Mouse (Mus musculus) forebrain, embryonic 10.5 days (tissue): ENCODE results near the gene Pdf. TPM values are rescaled to one million over a fixed set of nuclear protein-coding genes. Genes with fewer than 3 reads are reported as not detected.
"Not testable (repeated sequence)": the region's sequence is repeated elsewhere in the genome, so short reads cannot be mapped to it uniquely, and the experiment has no call there.

ENCODE experiments used
- DNase-seq: peaks from one replicate; pipeline ENCODE4 v3.0.0-alpha.2; 2017; ENCODE audit warnings: low spot score; ENCODE audit errors: extremely low spot score
- H3K27ac ChIP-seq: fragments of 300-500 bp; sonication (generic); 2 replicates; pipeline ENCODE4 v1.5.1; 2016; ENCODE audit warnings: mild to moderate bottlenecking
- H3K27me3 ChIP-seq: fragments of 300-500 bp; sonication (generic); 2 replicates; pipeline ENCODE4 v1.6.1; 2016; ENCODE audit warnings: mild to moderate bottlenecking; ENCODE audit not compliant: poor library complexity, severe bottlenecking
- H3K36me3 ChIP-seq: fragments of 300-500 bp; sonication (generic); replicated peaks from 2 replicates; pipeline ENCODE4 v1.6.1; 2016; ENCODE audit warnings: mild to moderate bottlenecking, moderate library complexity
- H3K4me1 ChIP-seq: fragments of 300-500 bp; sonication (generic); 2 replicates; pipeline ENCODE4 v1.6.1; 2016
- H3K4me3 ChIP-seq: fragments of 300-500 bp; sonication (generic); 2 replicates; pipeline ENCODE4 v1.5.1; 2016; ENCODE audit warnings: mild to moderate bottlenecking, moderate library complexity
- H3K9me3 ChIP-seq: fragments of 300-500 bp; sonication (generic); 2 replicates; pipeline ENCODE4 v1.6.1; 2016; ENCODE audit warnings: mild to moderate bottlenecking, moderate library complexity
- WGBS: fragments of 180-500 bp; shearing (Covaris S2); methylation state at CpG from one replicate; pipeline ENCODE4 v1.1.7; 2016; 5-methylcytosine and 5-hydroxymethylcytosine counted together
- polyA plus RNA-seq: library from polyadenylated mRNA; unstranded; fragments of >200 nt; fragmentation: Nextera tagmentation; extraction: Ambion mirVana; gene quantifications from 2 replicates; pipeline ENCODE4 v1.2.1, GENCODE M21; 2016

Gene Pdf
- polyA plus RNA-seq, 1 experiment from 2014 or later: 52.1 TPM

GRCm38 (mm10) chr8:107062613-107063012 lies 14.2 kb upstream of the Pdf start:
- no peak overlapping the region for H3K27ac ChIP-seq
- H3K27me3 ChIP-seq: no peaks in the 10 kb centered on the region
- peaks cover 6% of the 10 kb centered on the region for H3K4me1 ChIP-seq
- DNase-seq: no peak
- H3K4me3 ChIP-seq: no peak overlapping the region
- peaks cover 31% of the 10 kb centered on the region for H3K36me3 ChIP-seq
- 89% methylated on average over 1 of the region's 1 CpGs for WGBS
- H3K9me3 ChIP-seq: no peaks in the 10 kb centered on the region

GRCm38 (mm10) chr8:107056973-107057369 lies 8.6 kb upstream of the Pdf start:
- H3K27ac ChIP-seq: peak overlapping the region; percentile 90

GRCm38 (mm10) chr8:107056076-107056972 lies 7.9 kb upstream of the Pdf start, which contains the start of the genes Cog8 and Nip7:
Cog8 (minus strand) TSS chr8:107056689.
Nip7 (plus strand) TSS chr8:107056877.
- H3K27me3 ChIP-seq: no peaks in the 10 kb centered on the region
- H3K4me1 ChIP-seq: peaks cover 28% of the 10 kb centered on the region
- DNase-seq: peak; percentile 98
- peak within 1 kb of the TSS; percentile 90 for H3K27ac ChIP-seq
- under 1% methylated on average over 88 of the region's 88 CpGs for WGBS
- H3K36me3 ChIP-seq: peaks cover 69% of the 10 kb centered on the region
- no peaks in the 10 kb centered on the region; the same call in 1 of the 2 replicates for H3K9me3 ChIP-seq
- H3K4me3 ChIP-seq: peak within 1 kb of the TSS; percentile 97

More at GRCm38 (mm10) chr8:107056973-107057369, 8.6 kb upstream of the Pdf start:
- no peaks in the 10 kb centered on the region for H3K27me3 ChIP-seq
- peak overlapping the region; percentile 97 for H3K4me3 ChIP-seq
- H3K4me1 ChIP-seq: peaks cover 28% of the 10 kb centered on the region
- peaks cover 63% of the 10 kb centered on the region for H3K36me3 ChIP-seq
- no peaks in the 10 kb centered on the region for H3K9me3 ChIP-seq
- no peak for DNase-seq
- WGBS: under 1% methylated on average over 33 of the region's 33 CpGs

- Histone ChIP-seq H3K36me3 (peaks cover 74% of the 10 kb centered on the region), H3K9me3 (peaks cover 4% of the 10 kb centered on the region; the same call in 1 of the 2 replicates), H3K4me1 (peaks cover 39% of the 10 kb centered on the region), H3K27ac (no peak overlapping the region), H3K4me3 (no peak overlapping the region; the same call in 1 of the 2 replicates), H3K27me3 (no peaks in the 10 kb centered on the region)
- 98% methylated on average over 8 of the region's 8 CpGs for WGBS
- no peak for DNase-seq
Observed at GRCm38 (mm10) chr8:107052046-107052445, 3.6 kb upstream of the Pdf start.

GRCm38 (mm10) chr8:107049480-107049879 lies 1.1 kb upstream of the Pdf start:
- no peak for DNase-seq
- Histone ChIP-seq H3K4me3 (peak overlapping the region; percentile 87; the same call in 1 of the 2 replicates), H3K4me1 (peaks cover 23% of the 10 kb centered on the region), H3K27me3 (no peaks in the 10 kb centered on the region), H3K9me3 (peaks cover 4% of the 10 kb centered on the region; the same call in 1 of the 2 replicates), H3K27ac (peak overlapping the region; percentile 96; the same call in 1 of the 2 replicates), H3K36me3 (peaks cover 93% of the 10 kb centered on the region)
- 97% methylated on average over 4 of the region's 4 CpGs for WGBS

- Histone ChIP-seq H3K4me3 (peak overlapping the region; percentile 87; the same call in 1 of the 2 replicates), H3K36me3 (peaks cover 93% of the 10 kb centered on the region), H3K4me1 (peaks cover 23% of the 10 kb centered on the region), H3K9me3 (peaks cover 4% of the 10 kb centered on the region; the same call in 1 of the 2 replicates), H3K27ac (no peak overlapping the region), H3K27me3 (no peaks in the 10 kb centered on the region)
- no peak for DNase-seq
- WGBS: 95% methylated on average over 5 of the region's 5 CpGs
Observed at GRCm38 (mm10) chr8:107046976-107047375, 1.4 kb downstream of the Pdf start.

GRCm38 (mm10) chr8:107045478-107045877 lies 2.9 kb downstream of the Pdf start:
- Histone ChIP-seq H3K4me3 (no peak overlapping the region), H3K9me3 (peaks cover 4% of the 10 kb centered on the region; the same call in 1 of the 2 replicates), H3K27ac (no peak overlapping the region), H3K36me3 (peaks cover 93% of the 10 kb centered on the region), H3K4me1 (peaks cover 23% of the 10 kb centered on the region), H3K27me3 (no peaks in the 10 kb centered on the region)
- 96% methylated on average over 6 of the region's 6 CpGs for WGBS
- DNase-seq: no peak

GRCm38 (mm10) chr8:107040632-107041031 lies 7.8 kb downstream of the Pdf start:
- WGBS: 91% methylated on average over 7 of the region's 7 CpGs
- H3K36me3 ChIP-seq: peaks cover 82% of the 10 kb centered on the region

GRCm38 (mm10) chr8:107036626-107037025 lies 11.8 kb downstream of the Pdf start:
- Histone ChIP-seq H3K27me3 (no peaks in the 10 kb centered on the region), H3K27ac (no peak overlapping the region), H3K36me3 (peaks cover 48% of the 10 kb centered on the region), H3K4me1 (peaks cover 17% of the 10 kb centered on the region), H3K4me3 (no peak overlapping the region), H3K9me3 (no peaks in the 10 kb centered on the region)
- DNase-seq: no peak
- 91% methylated on average over 8 of the region's 8 CpGs for WGBS

More at GRCm38 (mm10) chr8:107040632-107041031, 7.8 kb downstream of the Pdf start:
- H3K4me3 ChIP-seq: no peak overlapping the region
- no peak overlapping the region for H3K27ac ChIP-seq
- H3K27me3 ChIP-seq: no peaks in the 10 kb centered on the region
- H3K9me3 ChIP-seq: no peaks in the 10 kb centered on the region
- no peak for DNase-seq
- no peaks in the 10 kb centered on the region for H3K4me1 ChIP-seq

GRCm38 (mm10) chr8:107035641-107036040 lies 12.8 kb downstream of the Pdf start:
- H3K4me1 ChIP-seq: peaks cover 26% of the 10 kb centered on the region
- H3K27ac ChIP-seq: no peak overlapping the region
- WGBS: 91% methylated on average over 3 of the region's 3 CpGs
- H3K27me3 ChIP-seq: no peaks in the 10 kb centered on the region
- H3K36me3 ChIP-seq: peaks cover 39% of the 10 kb centered on the region
- no peak overlapping the region for H3K4me3 ChIP-seq
- no peak for DNase-seq
- no peaks in the 10 kb centered on the region for H3K9me3 ChIP-seq

GRCm38 (mm10) chr8:107033609-107034008 lies 14.8 kb downstream of the Pdf start:
- WGBS: 97% methylated on average over 2 of the region's 2 CpGs
- H3K4me3 ChIP-seq, H3K9me3 ChIP-seq, H3K27ac ChIP-seq, H3K27me3 ChIP-seq, DNase-seq: not testable (repeated sequence)
- H3K36me3 ChIP-seq: peaks cover 19% of the 10 kb centered on the region
- peaks cover 27% of the 10 kb centered on the region for H3K4me1 ChIP-seq

GRCm38 (mm10) chr8:107031577-107032090 lies 16.8 kb downstream of the Pdf start:
- peaks cover 10% of the 10 kb centered on the region for H3K36me3 ChIP-seq
- WGBS: under 1% methylated on average over 40 of the region's 40 CpGs
- DNase-seq: no peak

More at GRCm38 (mm10) chr8:107031577-107032090, 16.8 kb downstream of the Pdf start:
- H3K27ac ChIP-seq: peak overlapping the region; percentile 91
- peaks cover 27% of the 10 kb centered on the region for H3K4me1 ChIP-seq
- H3K9me3 ChIP-seq: no peaks in the 10 kb centered on the region
- no peaks in the 10 kb centered on the region for H3K27me3 ChIP-seq
- H3K4me3 ChIP-seq: peak overlapping the region; percentile 99
